Mouse (Mus musculus) cerebellum, adult 2 months (tissue): Measurements from ENCODE around the gene Rpl18a.

Experiments used
- CTCF ChIP-seq: fragments of 200-500 bp; IDR thresholded peaks from 2 replicates; pipeline ENCODE4 v1.5.1; 2011; ENCODE audit warnings: low read depth, mild to moderate bottlenecking, control low read depth, low read length, moderate library complexity, borderline replicate concordance; ENCODE audit not compliant: insufficient read depth
- POLR2A ChIP-seq: fragments of 200-500 bp; IDR thresholded peaks from 2 replicates; pipeline ENCODE4 v1.6.1; 2011; ENCODE audit warnings: low read length, control low read depth, borderline replicate concordance; ENCODE audit not compliant: insufficient read depth

DNA sequence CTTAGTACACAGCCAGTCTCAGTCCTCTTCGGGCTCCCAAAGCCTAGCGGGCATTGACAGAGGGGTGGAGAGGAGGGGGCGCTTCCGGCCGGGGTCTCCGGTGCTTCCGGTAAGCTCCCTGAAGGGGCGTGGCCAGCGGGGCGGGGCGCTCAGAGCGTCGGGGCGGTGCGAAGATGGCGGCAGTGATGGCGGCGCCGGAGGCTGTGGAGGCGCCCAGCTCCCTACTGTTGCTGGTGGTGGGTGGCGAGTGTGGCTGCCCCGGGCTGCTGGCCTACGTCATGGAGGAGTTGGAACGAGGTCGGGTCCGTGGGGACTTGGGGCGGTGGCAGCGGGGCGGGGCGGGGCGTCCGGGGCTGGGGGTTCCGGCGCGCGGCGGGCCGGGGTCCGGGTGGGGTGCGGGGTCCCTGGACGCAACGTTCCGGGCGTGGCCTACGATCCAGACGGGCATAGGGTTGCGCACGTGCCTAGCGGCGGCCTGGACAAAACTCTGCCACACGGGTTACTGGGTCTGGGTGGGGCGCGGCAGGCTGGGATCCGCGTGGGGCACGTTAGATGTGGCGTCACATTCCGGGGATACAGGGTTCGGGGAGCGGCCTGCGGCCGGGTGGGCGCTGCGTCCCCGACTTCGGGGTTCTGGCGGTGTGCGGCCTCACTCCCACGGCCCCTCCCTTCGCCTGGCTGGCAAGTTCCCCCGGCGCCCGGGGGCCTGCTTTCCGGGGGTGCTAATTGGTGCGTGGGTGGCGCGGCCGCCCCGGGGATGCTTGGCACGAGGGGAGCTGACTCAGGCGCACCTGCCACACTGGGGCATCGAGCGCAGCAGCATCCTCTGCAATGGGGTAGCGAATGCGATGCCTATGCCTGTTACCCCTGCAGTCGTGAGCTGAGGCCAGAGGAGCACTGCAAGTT is 8.9 kb upstream of the Rpl18a start, which contains the start of gene Map1s:
- TF ChIP-seq CTCF (no peak), POLR2A (peak; percentile 69)
